Mouse (Mus musculus): ENCODE results near the gene Rnasek.
A peak's percentile ranks its signal among the peaks of the same experiment; 100 is the strongest.

The Rnasek gene

DNA sequence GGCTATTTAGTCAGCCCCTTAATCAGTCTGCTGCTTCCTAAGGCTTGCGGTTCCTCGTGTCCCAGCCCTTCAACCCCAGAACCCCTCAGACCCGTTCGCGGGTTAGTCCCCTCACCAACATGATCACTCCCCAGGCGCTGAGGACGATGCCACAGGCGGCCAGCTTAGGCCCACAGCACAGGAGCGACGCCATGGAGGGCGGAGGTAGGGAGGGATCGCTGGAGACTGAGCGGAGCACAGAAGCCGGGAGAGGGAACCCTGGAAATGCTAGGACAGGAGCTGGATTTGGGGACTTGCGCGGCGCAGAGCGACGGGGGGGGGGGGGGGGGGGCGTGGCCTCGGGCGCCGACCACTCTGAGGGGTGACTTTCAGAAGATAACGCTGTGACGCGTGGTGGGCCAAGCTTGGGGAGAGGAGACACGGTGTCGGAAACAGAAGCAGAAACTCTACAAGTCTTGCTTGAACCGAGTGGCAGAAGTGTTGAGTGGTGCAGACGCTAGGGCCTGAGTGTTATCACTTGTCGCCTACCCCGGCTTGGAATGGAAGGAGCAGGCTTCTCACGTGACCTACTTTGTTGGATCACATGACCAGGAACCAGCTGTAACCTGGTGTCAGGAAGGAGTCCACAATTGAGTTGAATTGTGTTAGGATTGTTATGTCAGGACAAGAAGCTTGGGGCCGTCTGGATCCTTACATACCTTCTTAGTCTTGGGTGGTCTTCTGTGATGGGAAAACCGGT lies at the start of gene Rnasek, which contains the start of gene Gm21988:
Rnasek (minus strand) TSS at position 302 of the 739 bp plus-strand sequence.
Gm21988 (minus strand) TSS at position 290 of the 739 bp plus-strand sequence.
- DNase-seq (ENCODE audit: low spot score in 2 of 2) = peak; percentile 68 to 76

DNA sequence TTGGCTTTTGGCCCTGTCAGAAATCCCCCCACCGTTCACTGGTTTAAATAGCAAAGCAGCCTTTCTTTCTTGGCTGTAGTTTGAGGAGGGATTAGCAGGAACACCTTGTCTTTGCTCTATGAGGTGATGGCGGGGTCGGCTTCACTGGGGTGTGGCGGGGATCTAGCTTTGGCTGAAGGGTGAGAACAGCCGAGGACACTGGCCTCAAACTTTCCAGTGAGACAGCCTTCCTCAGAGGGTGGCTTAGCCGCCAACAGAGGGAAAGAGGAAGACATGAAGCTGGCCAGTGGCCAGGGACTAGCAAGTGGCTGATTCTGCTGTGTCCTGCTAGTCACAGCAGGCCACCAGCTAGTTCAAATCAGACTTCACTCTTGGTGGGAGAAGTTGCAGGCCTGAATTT lies 49.6 kb upstream of the Rnasek start:
- DNase-seq (ENCODE audit: low spot score in 2 of 2) = peak in 1 of 2 experiments; percentile 16

DNA sequence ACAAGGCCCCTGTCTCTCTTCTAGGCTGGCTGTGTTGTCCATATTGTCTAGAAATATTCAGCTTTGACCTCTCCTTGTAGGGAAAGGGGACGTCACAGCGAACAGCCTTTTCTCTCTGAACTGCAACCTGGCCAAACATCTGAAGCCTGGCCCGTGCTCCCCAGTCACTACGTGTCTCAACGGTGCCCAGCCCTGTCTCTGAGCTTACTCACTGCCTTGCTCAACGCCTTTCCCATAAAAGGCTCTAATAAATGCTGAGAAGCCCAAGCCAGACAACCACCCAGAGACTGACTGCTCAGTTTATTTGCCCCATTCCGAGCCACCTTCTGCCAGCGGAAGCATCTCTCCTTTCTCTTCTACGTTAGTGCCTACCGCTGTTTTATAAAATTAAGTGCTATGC lies 48.5 kb upstream of the Rnasek start:
- DNase-seq (ENCODE audit: low spot score in 2 of 2) = no peak

DNA sequence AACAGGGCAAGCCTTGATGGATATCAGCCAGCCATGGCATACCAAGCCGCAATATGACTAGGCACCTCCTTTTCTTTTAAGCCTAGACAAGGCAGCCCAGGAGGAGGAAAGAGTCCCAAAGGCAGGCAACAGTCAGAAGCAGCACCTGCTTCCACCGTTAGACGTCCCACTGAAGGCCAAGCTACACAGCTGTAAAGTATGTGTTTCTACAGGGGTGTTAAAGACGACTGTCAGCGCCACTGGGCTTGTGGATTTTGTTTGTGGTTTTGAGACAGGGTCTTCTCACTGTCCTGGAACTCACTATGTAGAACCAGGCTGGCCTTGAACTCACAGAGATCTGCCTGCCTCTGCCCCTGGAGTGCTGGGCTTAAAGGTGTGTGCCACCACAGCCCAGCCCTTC lies 46.0 kb upstream of the Rnasek start:
- no peak for DNase-seq (ENCODE audit: low spot score in 2 of 2)

DNA sequence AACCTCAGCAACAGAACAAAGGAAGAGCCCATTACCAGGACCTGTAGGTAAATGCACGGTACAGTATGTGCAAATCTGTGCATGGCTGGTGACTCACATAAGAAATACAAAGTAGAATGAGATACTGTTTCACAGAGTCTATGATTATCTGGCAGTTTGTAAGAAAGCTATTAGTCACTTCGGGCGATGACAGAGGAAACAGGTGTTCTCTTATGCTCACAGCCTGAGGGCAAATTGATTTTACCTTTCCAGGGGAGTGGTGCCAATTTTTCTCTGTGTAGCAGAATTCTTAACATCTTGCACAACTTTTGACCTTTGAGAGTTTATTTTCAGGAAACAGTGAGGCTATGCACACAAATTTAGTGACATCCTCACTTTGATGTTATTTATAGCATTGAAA lies 45.1 kb upstream of the Rnasek start:
- DNase-seq (ENCODE audit: low spot score in 2 of 2) = no peak

DNA sequence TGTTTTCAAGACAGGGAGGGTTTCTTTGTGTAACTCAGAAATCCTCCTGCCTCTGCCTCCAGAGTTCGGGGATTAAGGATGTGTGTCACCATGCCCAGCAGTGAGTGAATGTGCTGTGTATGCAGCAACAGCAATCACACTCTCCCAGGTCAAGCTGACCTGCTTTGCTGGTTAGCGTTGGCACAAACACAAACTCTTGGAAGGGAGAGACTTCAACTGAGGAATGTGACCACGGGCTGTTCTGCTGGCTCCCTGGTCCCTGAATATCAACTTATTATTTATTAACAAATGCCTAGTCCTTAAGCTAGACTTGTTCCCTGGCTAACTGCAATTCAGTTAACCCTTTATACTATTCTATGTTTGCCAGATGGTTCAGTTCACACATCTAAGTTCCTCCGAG lies 44.0 kb upstream of the Rnasek start:
- DNase-seq (ENCODE audit: low spot score in 2 of 2) = no peak

DNA sequence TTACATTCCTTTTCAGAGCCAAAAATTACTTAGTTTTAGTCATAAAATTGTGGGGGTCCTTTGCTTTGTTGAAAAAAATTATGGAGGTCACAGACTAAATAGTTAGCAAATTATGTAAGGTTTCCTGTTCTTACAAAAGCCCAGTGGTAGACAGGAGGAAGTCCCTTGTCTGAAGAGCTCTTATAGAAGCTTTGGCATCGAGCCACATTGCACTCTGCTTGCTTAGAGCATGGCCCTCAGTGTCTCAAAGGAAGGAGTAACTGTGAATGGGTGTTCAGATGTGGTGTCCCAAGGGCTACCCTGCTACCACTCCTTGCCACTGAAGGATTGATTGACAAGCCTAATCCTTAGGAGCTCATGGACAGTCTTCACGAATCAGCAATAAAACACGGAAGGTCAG lies 40.8 kb upstream of the Rnasek start:
- no peak for DNase-seq (ENCODE audit: low spot score in 2 of 2)

DNA sequence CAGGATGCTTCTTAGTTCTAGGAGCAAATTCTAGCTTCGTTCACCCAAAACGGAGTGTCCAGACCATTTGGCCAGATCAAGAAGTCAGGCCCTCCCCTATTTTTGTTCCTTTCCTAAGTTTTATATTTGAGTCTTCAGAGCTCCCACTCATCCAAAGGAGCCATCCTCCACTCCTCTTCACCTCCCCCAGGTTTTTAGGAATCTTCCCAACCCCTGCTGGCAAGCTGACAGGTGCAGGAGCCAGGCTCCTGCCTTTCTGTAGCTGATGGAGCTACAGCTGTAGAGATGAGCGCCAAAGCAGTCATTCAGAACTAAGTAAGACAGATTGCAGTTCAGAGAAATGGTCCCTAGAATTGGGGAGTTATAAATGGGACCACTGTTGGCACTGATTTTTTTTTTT lies 39.3 kb upstream of the Rnasek start:
- no peak for DNase-seq (ENCODE audit: low spot score in 2 of 2)

DNA sequence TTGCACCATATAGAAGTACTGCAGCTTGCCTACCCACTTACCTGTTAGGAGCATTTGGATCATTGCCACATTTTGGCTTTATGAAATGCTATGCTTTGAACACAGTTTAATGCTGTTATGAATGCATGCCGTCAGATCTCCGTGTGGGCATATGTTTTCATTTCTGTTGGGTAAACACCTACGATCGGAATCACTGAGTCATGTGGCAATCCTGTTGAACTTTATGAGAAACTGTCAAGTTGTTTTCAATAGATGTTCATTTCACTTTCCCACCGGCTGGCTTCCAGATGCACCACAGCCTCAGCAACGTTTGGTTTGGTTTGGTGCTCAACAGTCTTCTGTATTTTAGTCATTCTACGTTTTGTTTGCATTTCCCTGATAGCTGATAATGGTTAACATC lies 32.0 kb upstream of the Rnasek start:
- DNase-seq (ENCODE audit: low spot score in 2 of 2) = no peak

DNA sequence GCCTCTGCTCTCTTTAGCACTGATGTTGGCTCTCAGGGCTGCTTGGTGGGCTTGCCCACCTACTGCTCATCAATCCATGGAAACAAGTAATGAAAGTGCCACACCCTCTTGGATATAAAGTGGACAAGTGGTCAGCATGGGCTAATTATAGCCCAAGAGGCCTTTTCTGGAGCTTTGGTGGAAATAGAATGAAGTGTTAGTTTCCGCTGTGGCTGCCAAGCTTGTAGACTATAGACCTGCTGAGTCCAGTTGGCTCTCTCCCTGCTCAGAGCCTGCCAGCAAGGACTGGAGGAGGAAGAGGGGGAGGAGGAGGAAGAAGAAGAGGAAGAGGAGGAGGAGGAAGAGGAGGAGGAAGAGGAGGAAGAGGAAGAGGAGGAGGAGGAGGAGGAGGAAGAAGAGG lies 26.8 kb upstream of the Rnasek start:
- no peak for DNase-seq (ENCODE audit: low spot score in 2 of 2)

DNA sequence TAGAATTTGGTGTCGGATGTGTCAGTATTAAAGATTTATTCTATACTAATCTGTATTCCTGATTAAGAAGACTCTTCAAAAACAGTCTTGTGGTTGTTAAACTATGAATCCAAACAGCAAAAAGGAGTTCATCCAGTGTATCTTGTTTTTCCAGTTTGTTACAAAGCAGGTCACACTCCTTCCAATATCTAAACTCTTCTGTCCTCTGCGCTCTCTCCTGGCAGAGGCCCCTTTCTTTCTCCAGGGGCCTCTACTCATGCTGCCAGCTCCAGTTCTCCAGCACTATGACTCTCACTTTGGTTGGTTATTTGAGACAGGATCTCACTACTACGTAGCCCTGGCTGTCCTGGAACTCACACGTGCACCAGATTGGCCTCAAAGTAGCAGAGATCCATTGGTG lies 26.2 kb upstream of the Rnasek start:
- DNase-seq (ENCODE audit: low spot score in 2 of 2) = no peak

DNA sequence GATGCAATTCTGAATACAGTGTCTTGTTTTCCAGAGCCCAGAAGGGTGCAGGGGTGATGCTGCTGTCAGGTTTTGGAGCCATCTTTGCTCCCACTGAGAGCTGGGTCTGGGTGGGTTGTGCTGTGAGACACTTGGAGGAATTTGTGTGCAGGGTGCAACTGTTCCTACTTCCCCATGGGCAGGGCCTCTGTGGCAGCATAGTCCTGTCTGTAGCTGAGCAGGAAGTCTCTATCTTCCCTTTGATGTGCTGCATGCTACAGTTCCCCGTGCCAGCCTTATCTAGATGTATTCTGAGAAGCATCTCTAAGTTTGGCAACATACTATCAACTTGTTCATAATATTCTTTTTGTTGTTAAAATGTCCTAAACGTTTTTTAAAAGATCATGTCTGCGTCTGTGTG lies 25.6 kb upstream of the Rnasek start:
- DNase-seq (ENCODE audit: low spot score in 2 of 2) = no peak

DNA sequence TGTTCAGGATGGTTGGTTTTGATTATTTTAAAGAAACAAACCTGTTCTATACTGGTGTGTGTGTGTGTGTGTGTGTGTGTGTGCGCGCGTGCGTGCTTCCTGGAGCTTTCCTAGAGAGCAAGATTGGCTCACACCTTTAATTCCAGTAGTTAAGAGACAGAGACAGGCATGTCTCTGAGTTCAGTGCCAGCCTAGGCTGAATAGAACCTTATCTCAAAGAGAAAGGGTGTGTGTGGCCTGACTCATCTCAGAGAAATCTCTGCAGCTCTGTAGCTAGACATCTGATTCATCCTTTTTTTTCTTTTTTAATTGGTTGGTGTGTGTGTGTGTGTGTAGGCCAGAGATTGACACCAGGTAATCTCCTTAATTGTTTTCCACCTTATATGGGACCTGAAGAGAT lies 19.4 kb upstream of the Rnasek start:
- no peak for DNase-seq (ENCODE audit: low spot score in 2 of 2)

DNA sequence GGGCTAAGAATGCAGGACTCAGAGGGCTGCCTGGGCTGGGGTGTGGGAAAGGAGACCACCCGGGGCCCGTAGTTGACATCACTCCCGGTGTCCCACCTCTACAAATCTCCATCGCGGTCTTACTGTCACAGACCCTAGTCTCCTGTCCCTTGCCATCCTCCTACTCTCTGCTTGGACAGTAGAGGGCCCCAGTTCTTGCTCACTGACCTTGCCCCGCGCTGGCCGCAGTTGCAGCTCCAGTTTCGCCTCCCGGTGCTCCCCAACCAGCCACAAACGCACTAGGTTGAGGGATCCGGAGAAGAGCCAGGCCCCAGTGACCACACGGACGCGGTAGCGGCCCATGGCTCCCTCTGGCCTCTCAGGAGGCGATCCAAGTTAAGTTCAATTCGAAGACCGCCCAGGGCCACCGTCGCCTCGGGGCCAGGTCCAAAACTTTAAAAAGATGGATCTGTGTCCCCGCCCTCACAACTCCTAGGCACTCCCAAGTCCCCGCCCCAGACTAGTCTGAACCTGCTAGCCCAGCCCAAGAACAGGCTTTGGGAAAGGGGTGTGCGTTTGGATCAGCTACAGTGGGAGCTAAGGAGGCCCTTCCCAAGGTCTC lies 15.4 kb upstream of the Rnasek start, which contains the start of gene Alox12:
Alox12 (minus strand) TSS at position 423 of the 601 bp plus-strand sequence.
- DNase-seq (ENCODE audit: low spot score in 2 of 2) = no peak

DNA sequence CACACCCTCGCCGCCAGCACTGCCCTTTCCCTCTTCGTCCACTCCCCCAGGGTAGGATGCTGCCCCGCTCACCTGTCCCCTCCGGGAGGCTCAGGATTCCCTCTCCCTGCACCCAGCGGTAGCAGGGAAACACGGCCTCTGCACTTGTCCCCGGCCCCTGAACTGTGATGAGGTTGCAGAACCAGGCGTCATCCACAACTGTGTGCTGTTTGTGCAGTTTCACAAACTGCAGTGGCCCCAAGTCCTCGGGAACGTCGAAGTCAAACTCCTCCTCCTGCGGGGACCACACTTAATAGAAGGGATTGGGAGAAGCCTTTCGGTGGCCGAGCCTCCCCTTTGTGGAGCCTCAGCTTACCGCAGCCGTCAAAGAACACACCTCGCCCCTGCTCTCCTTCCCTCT lies 14.7 kb upstream of the Rnasek start:
- DNase-seq (ENCODE audit: low spot score in 2 of 2) = no peak

DNA sequence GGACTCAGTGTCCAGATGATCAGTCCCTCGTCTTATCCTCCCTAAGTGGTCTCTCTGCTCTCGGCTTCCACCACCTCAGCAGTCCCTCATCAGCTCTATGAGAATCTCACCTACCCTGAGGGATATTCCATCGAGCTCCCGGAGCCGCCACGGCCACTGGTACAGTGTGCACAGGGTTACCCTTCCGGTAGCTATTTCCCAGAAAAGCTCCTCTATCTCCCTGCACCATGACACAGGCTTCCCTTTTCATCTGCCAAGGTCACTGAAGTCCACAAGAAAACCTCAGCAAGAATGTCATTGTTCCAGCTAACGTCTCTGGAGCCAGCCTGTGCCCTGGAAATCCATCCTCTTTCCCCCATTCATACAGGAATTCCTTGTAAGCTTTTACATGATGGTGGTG lies 12.2 kb upstream of the Rnasek start:
- DNase-seq (ENCODE audit: low spot score in 2 of 2) = no peak

DNA sequence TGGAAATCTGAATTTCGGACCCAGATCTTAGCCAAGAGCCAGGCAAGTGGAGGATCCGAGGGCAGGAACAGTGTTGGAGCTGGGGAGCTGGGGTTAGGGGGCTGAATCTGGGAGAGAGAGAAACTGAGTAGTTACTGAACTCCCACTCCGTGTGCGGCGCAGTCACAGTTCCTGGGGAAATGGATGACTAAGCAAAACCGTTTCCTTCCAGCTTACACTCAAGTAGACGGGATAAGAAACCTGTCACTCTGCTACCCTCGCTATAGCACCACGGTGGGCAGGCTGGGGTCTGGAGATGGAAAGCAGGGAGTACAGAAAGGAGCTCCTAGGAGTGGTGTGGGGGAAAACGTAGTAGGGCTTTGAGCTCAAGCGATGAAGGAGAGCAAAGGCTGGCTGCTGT lies 10.5 kb upstream of the Rnasek start:
- DNase-seq (ENCODE audit: low spot score in 2 of 2) = no peak

DNA sequence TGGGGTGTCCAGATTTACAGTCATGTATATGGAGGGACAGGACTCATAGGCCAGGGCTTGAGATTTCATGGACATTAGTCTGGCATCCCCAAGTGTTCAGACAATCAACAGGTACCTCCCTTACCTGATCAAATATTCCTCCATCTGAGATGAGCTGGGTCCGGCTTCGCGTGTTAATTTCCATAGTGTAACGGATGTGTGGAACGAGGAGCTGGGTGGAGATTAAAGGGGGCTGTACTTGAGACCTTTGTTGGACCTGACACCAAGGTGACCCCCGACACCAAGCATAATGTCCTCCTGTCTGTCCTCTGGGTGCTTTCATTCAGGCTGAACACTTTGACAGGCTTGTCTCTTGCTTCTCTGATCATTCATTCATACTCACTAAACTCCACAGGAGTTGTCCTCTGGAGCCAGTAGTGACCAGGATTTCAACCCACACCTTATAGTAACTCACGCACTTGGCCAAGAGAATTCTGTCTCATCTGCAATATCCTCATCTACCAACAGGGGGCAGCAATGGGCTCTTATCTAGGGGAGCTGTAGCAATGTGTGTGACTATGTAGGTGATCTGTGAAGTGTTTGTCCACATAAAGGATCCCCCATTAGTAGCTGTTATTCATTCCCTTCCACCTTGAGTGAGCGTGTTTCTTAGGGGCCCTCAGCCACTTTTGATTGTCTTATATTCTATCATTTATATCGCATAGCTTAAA lies 7.6 kb upstream of the Rnasek start:
- DNase-seq (ENCODE audit: low spot score in 2 of 2) = no peak

DNA sequence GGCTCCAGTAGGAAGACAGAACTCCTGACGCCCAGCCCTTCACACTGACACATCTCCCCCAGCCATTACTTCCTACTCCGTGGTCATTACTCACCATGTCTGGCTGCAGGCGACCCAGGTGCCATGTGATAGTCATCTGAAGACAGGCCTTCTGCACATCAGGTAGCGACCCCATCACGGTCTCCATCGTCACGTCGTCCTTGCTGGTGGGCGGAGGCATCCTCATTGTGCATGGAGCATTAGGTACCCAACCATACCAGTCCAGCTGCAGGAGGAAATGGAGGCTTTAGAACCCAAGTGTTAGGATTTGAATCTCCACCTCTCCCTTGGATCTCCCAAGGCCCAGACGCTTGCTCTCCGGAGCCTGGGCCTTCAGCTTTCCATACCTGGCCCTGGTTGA lies 2.9 kb upstream of the Rnasek start:
- no peak for DNase-seq (ENCODE audit: low spot score in 2 of 2)

DNA sequence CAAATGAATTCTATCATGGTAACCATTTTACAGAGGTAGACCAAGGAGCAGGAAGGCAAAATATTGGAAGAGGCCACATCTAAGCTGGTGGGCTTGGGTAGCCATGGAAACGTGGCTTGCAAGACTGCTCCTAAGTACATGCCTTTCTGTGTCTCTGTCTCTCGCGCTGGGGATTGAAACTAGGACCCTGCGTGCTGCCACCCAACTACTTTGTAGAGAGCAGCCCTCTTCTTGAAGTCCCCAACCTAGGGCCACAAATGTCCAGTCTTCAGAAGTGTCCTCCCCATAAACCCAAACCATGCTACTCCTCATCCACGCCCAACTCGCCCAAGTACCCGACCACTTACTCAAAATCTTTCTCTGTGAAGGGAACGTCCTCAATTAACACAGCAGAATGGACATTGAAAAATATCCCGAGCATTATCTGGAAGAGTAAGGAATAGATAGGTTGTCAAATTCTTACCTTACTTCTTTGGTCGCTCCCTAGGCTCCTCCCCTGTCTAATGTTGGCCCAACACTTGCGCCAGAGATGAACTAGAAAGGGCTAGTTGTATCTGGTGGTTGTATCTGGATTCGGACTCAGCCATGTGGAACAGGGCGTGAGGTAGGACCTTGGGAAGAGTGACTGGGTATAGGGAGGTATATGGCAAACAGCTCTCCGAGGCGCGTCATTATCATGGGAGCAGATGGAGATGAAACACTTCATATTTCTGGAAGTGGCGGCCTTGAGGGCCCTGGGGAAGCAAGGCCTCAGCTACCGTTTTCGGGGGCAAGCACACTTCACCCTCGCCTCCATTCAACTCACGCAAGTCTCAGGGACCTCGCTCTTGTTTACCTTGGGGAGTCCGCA lies 826 bp downstream of the Rnasek start:
- no peak for DNase-seq (ENCODE audit: low spot score in 2 of 2)

DNA sequence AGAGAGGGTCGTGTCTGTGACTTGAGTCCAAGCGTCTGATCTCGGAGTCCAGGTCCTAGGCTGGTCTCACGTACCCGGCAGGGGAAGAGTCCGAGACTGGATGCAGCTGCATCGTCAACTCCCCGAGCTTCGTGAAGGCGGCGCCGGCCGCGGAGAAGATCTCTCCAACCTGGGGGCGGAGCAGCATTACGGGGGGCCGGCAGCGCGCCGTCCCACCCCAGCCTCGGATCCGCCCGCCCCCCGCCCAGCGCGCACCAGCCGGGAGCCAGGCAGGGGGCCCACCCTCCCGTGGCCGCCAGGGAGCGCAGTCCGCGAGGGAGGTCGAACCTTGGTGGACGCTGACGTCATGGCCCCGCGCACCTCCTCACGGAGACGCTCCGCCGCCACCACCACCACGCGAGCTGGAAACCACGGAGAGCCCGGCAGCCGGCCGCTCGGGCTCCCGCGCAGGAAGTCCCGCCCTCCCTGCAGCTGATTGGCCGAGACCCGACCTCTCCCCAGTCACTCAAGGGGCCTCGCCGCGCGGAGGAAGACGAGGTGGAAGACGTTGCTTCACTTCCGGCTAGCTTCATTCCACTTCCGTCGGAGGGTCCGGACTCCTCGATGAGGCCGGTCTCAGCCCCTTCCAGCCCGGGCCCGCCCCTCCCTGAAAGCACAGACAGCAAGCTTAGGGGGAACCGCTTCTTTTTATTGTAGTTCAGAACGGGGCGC lies 2.0 kb downstream of the Rnasek start, which contains the start of gene 0610010K14Rik:
0610010K14Rik (minus strand) TSS at position 458 of the 711 bp plus-strand sequence.
- peak; percentile 96 to 97 for DNase-seq (ENCODE audit: low spot score in 2 of 2)
